Mouse (Mus musculus): ENCODE measurements around the gene Cdk19. TPM values are rescaled to one million over a fixed set of nuclear protein-coding genes. Genes with fewer than 3 reads are reported as not detected.

The Cdk19 gene
- polyA plus RNA-seq, 1 experiment from 2014 or later: 8.3 TPM

GRCm38 (mm10) chr10:40430209-40430608 lies 90.8 kb downstream of the Cdk19 start:
- 85% methylated on average over 4 of the region's 4 CpGs for WGBS
- Histone ChIP-seq H3K4me1 (peaks cover 7% of the 10 kb centered on the region; the same call in 1 of the 2 replicates), H3K4me3 (replicated peaks) (no peak overlapping the region), H3K4me2 (no peak overlapping the region), H3K27me3 (replicated peaks) (no peaks in the 10 kb centered on the region), H3K36me3 (no peaks in the 10 kb centered on the region), H3K9ac (no peak overlapping the region), H3K9me3 (no peaks in the 10 kb centered on the region), H3K27ac (no peak overlapping the region)
- no peak for ATAC-seq (ENCODE audit: insufficient read depth, low FRiP score, low read depth)

- 79% methylated on average over 3 of the region's 3 CpGs for WGBS
- H3K9me3 ChIP-seq: no peaks in the 10 kb centered on the region
These were observed 92.6 kb downstream of the Cdk19 start for GRCm38 (mm10) chr10:40431957-40432356.

GRCm38 (mm10) chr10:40432375-40432774 lies 93.0 kb downstream of the Cdk19 start:
- H3K9me3 ChIP-seq: no peaks in the 10 kb centered on the region
- no peaks in the 10 kb centered on the region for H3K4me1 ChIP-seq
- no peak overlapping the region for H3K4me3 ChIP-seq (replicated peaks)
- no peaks in the 10 kb centered on the region for H3K36me3 ChIP-seq
- no peak overlapping the region for H3K27ac ChIP-seq
- no peak overlapping the region for H3K4me2 ChIP-seq
- ATAC-seq (ENCODE audit: insufficient read depth, low FRiP score, low read depth): no peak
- 71% methylated on average over 9 of the region's 9 CpGs for WGBS
- no peak overlapping the region for H3K9ac ChIP-seq
- H3K27me3 ChIP-seq (replicated peaks): no peaks in the 10 kb centered on the region

More at GRCm38 (mm10) chr10:40431957-40432356, 92.6 kb downstream of the Cdk19 start:
- no peaks in the 10 kb centered on the region for H3K4me1 ChIP-seq
- no peak overlapping the region for H3K4me3 ChIP-seq (replicated peaks)
- no peak overlapping the region for H3K9ac ChIP-seq
- no peak overlapping the region for H3K27ac ChIP-seq
- no peaks in the 10 kb centered on the region for H3K27me3 ChIP-seq (replicated peaks)
- no peak for ATAC-seq (ENCODE audit: insufficient read depth, low FRiP score, low read depth)
- H3K36me3 ChIP-seq: no peaks in the 10 kb centered on the region
- no peak overlapping the region for H3K4me2 ChIP-seq

DNA sequence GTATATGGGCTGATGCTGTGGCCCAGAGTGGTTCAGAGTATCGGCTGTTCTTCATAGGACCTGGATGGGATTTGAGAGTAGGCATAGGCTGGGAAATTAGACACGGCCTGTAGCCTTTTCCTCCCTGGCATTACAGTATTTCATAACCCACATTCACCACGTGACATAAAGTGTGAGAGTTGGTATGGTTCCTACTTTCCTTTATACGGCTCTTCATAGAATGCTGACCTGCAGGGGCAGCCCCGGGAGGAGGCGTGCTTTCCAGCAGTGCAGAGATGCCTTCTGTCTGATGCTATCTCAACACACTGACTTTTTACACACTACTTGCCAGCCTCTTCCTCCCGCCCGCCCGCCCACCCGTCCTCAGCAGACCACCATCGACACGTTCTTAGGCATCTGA lies 96.0 kb downstream of the Cdk19 start:
- H3K9ac ChIP-seq: no peak overlapping the region
- no peaks in the 10 kb centered on the region for H3K4me1 ChIP-seq
- no peak overlapping the region for H3K27ac ChIP-seq
- WGBS: 79% methylated on average over 12 of the region's 12 CpGs
- no peak overlapping the region for H3K4me2 ChIP-seq
- H3K36me3 ChIP-seq: no peaks in the 10 kb centered on the region
- H3K27me3 ChIP-seq (replicated peaks): no peaks in the 10 kb centered on the region
- no peak for ATAC-seq (ENCODE audit: insufficient read depth, low FRiP score, low read depth)
- H3K9me3 ChIP-seq: no peaks in the 10 kb centered on the region
- no peak overlapping the region for H3K4me3 ChIP-seq (replicated peaks)

GRCm38 (mm10) chr10:40437117-40437516 lies 97.8 kb downstream of the Cdk19 start:
- 88% methylated on average over 3 of the region's 3 CpGs for WGBS
- Histone ChIP-seq H3K27me3 (replicated peaks) (no peaks in the 10 kb centered on the region), H3K27ac (no peak overlapping the region), H3K4me2 (no peak overlapping the region), H3K4me3 (replicated peaks) (no peak overlapping the region), H3K36me3 (no peaks in the 10 kb centered on the region), H3K9me3 (no peaks in the 10 kb centered on the region), H3K9ac (no peak overlapping the region), H3K4me1 (peaks cover 4% of the 10 kb centered on the region)
- no peak for ATAC-seq (ENCODE audit: insufficient read depth, low FRiP score, low read depth)

DNA sequence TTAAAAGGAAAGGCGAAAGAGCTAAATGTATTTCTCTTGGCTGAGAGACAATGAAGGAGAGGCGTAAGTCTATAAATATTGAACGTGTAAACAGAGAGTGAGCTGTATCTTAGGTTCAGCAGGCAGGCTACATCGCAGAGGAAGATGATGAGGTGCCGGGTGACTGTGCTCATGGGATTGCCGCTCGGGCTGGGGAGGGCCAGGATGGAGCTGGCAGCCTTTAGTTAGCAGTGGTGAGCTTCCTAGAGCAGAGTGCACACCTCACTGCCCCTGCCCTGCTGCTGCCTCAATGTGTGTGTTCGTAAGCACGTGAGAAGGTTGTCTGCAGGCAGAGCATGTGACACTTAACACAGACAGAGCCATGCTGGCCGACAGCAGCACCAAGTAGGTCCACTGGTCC lies 101.4 kb downstream of the Cdk19 start:
- Histone ChIP-seq H3K4me3 (replicated peaks) (no peak overlapping the region), H3K9me3 (no peaks in the 10 kb centered on the region), H3K36me3 (0 out of 2 replicates have a peak, but pooled peaks cover 4% of the 10 kb centered on the region), H3K4me1 (peaks cover 4% of the 10 kb centered on the region), H3K9ac (no peak overlapping the region), H3K27ac (peak overlapping the region; percentile 72), H3K4me2 (no peak overlapping the region), H3K27me3 (replicated peaks) (no peaks in the 10 kb centered on the region)
- 47% methylated on average over 10 of the region's 10 CpGs for WGBS
- ATAC-seq (ENCODE audit: insufficient read depth, low FRiP score, low read depth): 0 out of 2 replicates have a peak, but pooled peaks have one; percentile 50

- 89% methylated on average over 1 of the region's 1 CpGs for WGBS
- Histone ChIP-seq H3K36me3 (0 out of 2 replicates have a peak, but pooled peaks cover 4% of the 10 kb centered on the region), H3K9me3 (no peaks in the 10 kb centered on the region), H3K9ac (no peak overlapping the region), H3K4me2 (no peak overlapping the region), H3K4me3 (replicated peaks) (no peak overlapping the region), H3K27ac (no peak overlapping the region), H3K4me1 (peaks cover 4% of the 10 kb centered on the region), H3K27me3 (replicated peaks) (no peaks in the 10 kb centered on the region)
- no peak for ATAC-seq (ENCODE audit: insufficient read depth, low FRiP score, low read depth)
These were observed 102.7 kb downstream of the Cdk19 start for GRCm38 (mm10) chr10:40442076-40442475.

DNA sequence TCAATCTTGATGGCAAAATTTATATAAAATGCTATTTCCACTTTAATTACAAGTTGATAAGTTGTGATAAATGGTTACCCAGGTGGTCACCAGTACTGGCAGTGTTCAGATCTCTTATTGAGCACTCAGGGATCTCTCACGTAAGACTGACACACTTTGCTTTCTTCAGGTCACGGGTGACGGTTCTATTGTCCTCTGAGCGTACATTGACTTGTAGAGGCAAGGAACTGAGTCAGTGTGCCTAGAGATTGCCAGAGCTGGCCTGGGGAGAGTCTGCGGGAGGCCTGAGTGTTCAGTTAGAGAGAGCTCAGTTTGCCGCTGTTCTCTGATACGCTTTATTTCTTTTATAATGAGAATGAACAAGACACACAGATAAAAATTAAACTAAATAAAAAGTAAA lies 104.0 kb downstream of the Cdk19 start:
- H3K4me1 ChIP-seq: peaks cover 7% of the 10 kb centered on the region
- ATAC-seq (ENCODE audit: insufficient read depth, low FRiP score, low read depth): no peak
- no peak overlapping the region for H3K9ac ChIP-seq
- H3K9me3 ChIP-seq: no peaks in the 10 kb centered on the region
- peak overlapping the region; percentile 57; the same call in 1 of the 2 replicates for H3K27ac ChIP-seq
- no peak overlapping the region for H3K4me2 ChIP-seq
- H3K36me3 ChIP-seq: 0 out of 2 replicates have a peak, but pooled peaks cover 4% of the 10 kb centered on the region
- no peak overlapping the region for H3K4me3 ChIP-seq (replicated peaks)
- 76% methylated on average over 7 of the region's 7 CpGs for WGBS
- H3K27me3 ChIP-seq (replicated peaks): no peaks in the 10 kb centered on the region

GRCm38 (mm10) chr10:40443806-40444357 lies 104.5 kb downstream of the Cdk19 start:
- H3K27me3 ChIP-seq (replicated peaks): no peaks in the 10 kb centered on the region
- no peak overlapping the region for H3K4me3 ChIP-seq (replicated peaks)
- 62% methylated on average over 6 of the region's 6 CpGs for WGBS
- 0 out of 2 replicates have a peak, but pooled peaks have one; percentile 45 for ATAC-seq (ENCODE audit: insufficient read depth, low FRiP score, low read depth)
- H3K4me2 ChIP-seq: no peak overlapping the region
- H3K9ac ChIP-seq: no peak overlapping the region
- no peaks in the 10 kb centered on the region for H3K9me3 ChIP-seq
- H3K27ac ChIP-seq: peak overlapping the region; percentile 57; the same call in 1 of the 2 replicates
- H3K36me3 ChIP-seq: 0 out of 2 replicates have a peak, but pooled peaks cover 4% of the 10 kb centered on the region
- peaks cover 7% of the 10 kb centered on the region for H3K4me1 ChIP-seq

DNA sequence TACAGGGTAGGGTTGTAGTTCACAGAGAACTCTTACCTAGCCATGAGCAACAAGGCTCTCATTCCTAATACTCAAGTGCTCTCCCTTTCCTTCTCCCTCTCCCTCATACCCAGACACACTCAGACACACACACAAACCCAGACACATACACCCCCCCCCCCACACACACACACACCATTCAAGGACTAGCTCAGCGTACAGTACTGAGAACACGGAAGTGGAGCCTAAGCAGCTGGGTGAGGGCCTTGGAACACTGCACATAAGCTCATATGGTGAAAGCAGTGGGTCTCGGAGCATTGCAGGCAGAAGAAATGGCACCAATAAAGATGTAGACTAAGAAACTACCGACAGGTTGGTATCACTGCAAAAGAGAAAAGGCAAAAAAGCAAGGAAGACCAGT lies 105.2 kb downstream of the Cdk19 start:
- no peak overlapping the region for H3K4me2 ChIP-seq
- peak; percentile 20; the same call in 1 of the 2 replicates for ATAC-seq (ENCODE audit: insufficient read depth, low FRiP score, low read depth)
- WGBS: 77% methylated on average over 4 of the region's 4 CpGs

GRCm38 (mm10) chr10:40446088-40446604 lies 106.8 kb downstream of the Cdk19 start:
- WGBS: 53% methylated on average over 3 of the region's 3 CpGs
- Histone ChIP-seq H3K27ac (peak overlapping the region; percentile 23; the same call in 1 of the 2 replicates), H3K4me1 (peaks cover 4% of the 10 kb centered on the region), H3K9ac (no peak overlapping the region), H3K4me3 (replicated peaks) (no peak overlapping the region), H3K36me3 (0 out of 2 replicates have a peak, but pooled peaks cover 4% of the 10 kb centered on the region), H3K9me3 (no peaks in the 10 kb centered on the region), H3K4me2 (no peak overlapping the region), H3K27me3 (replicated peaks) (no peaks in the 10 kb centered on the region)
- ATAC-seq (ENCODE audit: insufficient read depth, low FRiP score, low read depth): no peak

More for the DNA sequence above, 105.2 kb downstream of the Cdk19 start:
- no peak overlapping the region for H3K4me3 ChIP-seq (replicated peaks)
- H3K27ac ChIP-seq: 0 out of 2 replicates have a peak overlapping the region, but pooled peaks have one; percentile 21
- no peaks in the 10 kb centered on the region for H3K9me3 ChIP-seq
- H3K27me3 ChIP-seq (replicated peaks): no peaks in the 10 kb centered on the region
- H3K9ac ChIP-seq: no peak overlapping the region
- H3K36me3 ChIP-seq: 0 out of 2 replicates have a peak, but pooled peaks cover 4% of the 10 kb centered on the region
- H3K4me1 ChIP-seq: peaks cover 7% of the 10 kb centered on the region

- WGBS: 57% methylated on average over 3 of the region's 3 CpGs
These were observed 107.3 kb downstream of the Cdk19 start for GRCm38 (mm10) chr10:40446630-40447029.

More at GRCm38 (mm10) chr10:40446630-40447029, 107.3 kb downstream of the Cdk19 start:
- Histone ChIP-seq H3K4me2 (no peak overlapping the region), H3K4me1 (peaks cover 5% of the 10 kb centered on the region; the same call in 1 of the 2 replicates), H3K36me3 (0 out of 2 replicates have a peak, but pooled peaks cover 4% of the 10 kb centered on the region), H3K27ac (no peak overlapping the region), H3K4me3 (replicated peaks) (no peak overlapping the region), H3K27me3 (replicated peaks) (no peaks in the 10 kb centered on the region), H3K9me3 (no peaks in the 10 kb centered on the region), H3K9ac (no peak overlapping the region)
- ATAC-seq (ENCODE audit: insufficient read depth, low FRiP score, low read depth): no peak
